Mouse (Mus musculus) liver, embryonic 11.5 days (tissue): ENCODE data around the gene Ppp3ca. TPM values are rescaled to one million over a fixed set of nuclear protein-coding genes. Genes with fewer than 3 reads are reported as not detected.

Experiments used
- ATAC-seq: fragments of 200-750 bp; cut with Nextera tagmentation; replicated peaks from 2 replicates; pipeline ENCODE4 v1.8.0; 2017; ENCODE audit warnings: moderate number of reproducible peaks, mild to moderate bottlenecking, moderate TSS enrichment, moderate library complexity; ENCODE audit not compliant: low FRiP score
- DNase-seq: peaks from one replicate; pipeline ENCODE4 v3.0.0-alpha.2; 2017; ENCODE audit warnings: low spot score
- H3K27ac ChIP-seq: fragments of 300-500 bp; sonication (generic); 2 replicates; pipeline ENCODE4 v1.5.1; 2014; ENCODE audit warnings: mild to moderate bottlenecking, low read depth, low read length, control low read depth
- H3K27me3 ChIP-seq: fragments of 300-500 bp; sonication (generic); replicated peaks from 2 replicates; pipeline ENCODE4 v1.6.1; 2014; ENCODE audit warnings: low read length, mixed read lengths; ENCODE audit not compliant: control insufficient read depth, insufficient read depth
- H3K36me3 ChIP-seq: fragments of 300-500 bp; sonication (generic); 2 replicates; pipeline ENCODE4 v1.6.1; 2014; ENCODE audit warnings: mild to moderate bottlenecking, low read length, moderate library complexity, mixed read lengths; ENCODE audit not compliant: control insufficient read depth, insufficient read depth
- H3K4me1 ChIP-seq: fragments of 300-500 bp; sonication (generic); replicated peaks from 2 replicates; pipeline ENCODE4 v1.6.1; 2014; ENCODE audit warnings: low read length, mixed read lengths; ENCODE audit not compliant: control insufficient read depth, insufficient read depth
- H3K4me2 ChIP-seq: fragments of 300-500 bp; sonication (generic); 2 replicates; pipeline ENCODE4 v1.6.1; 2014; ENCODE audit warnings: mild to moderate bottlenecking, control low read depth, moderate library complexity
- H3K4me3 ChIP-seq: fragments of 300-500 bp; sonication (generic); 2 replicates; pipeline ENCODE4 v1.5.1; 2014; ENCODE audit warnings: low read depth, low read length, control low read depth
- H3K9ac ChIP-seq: fragments of 300-500 bp; sonication (generic); 2 replicates; pipeline ENCODE4 v1.6.1; 2014; ENCODE audit warnings: low read depth, low read length, control low read depth
- H3K9me3 ChIP-seq: fragments of 300-500 bp; sonication (generic); 2 replicates; pipeline ENCODE4 v1.6.1; 2016; ENCODE audit warnings: low read length, inconsistent platforms, mixed read lengths; ENCODE audit not compliant: control insufficient read depth
- WGBS: fragments of 180-500 bp; shearing (Covaris S2); extraction: QIAGEN DNeasy Blood & Tissue Kit; methylation state at CpG from one replicate; pipeline ENCODE4 v1.1.7; 2014; 5-methylcytosine and 5-hydroxymethylcytosine counted together
- polyA plus RNA-seq: library from polyadenylated mRNA; unstranded; fragments of >200 nt; fragmentation: Nextera tagmentation; extraction: Ambion mirVana; gene quantifications from 2 replicates; pipeline ENCODE4 v1.2.1, GENCODE M21; 2014

Gene Ppp3ca
- polyA plus RNA-seq, 1 experiment from 2014 or later, result 30.7 TPM

- peaks cover 7% of the 10 kb centered on the region for H3K4me1 ChIP-seq
- under 1% methylated on average over 53 of the region's 56 CpGs for WGBS
- DNase-seq (peak; percentile 99), ATAC-seq (peak; percentile 96)
- peak overlapping the region; percentile 82 for H3K4me2 ChIP-seq
- no peaks in the 10 kb centered on the region for H3K36me3 ChIP-seq
- H3K27me3 ChIP-seq, result no peaks in the 10 kb centered on the region
- peak overlapping the region; percentile 71 for H3K27ac ChIP-seq
- H3K9ac ChIP-seq, result peak overlapping the region; percentile 86
- H3K4me3 ChIP-seq, result peak overlapping the region; percentile 88
- H3K9me3 ChIP-seq, result no peaks in the 10 kb centered on the region
These were observed 454 bp upstream of the Ppp3ca start for GRCm38 (mm10) chr3:136669231-136670109.

DNA sequence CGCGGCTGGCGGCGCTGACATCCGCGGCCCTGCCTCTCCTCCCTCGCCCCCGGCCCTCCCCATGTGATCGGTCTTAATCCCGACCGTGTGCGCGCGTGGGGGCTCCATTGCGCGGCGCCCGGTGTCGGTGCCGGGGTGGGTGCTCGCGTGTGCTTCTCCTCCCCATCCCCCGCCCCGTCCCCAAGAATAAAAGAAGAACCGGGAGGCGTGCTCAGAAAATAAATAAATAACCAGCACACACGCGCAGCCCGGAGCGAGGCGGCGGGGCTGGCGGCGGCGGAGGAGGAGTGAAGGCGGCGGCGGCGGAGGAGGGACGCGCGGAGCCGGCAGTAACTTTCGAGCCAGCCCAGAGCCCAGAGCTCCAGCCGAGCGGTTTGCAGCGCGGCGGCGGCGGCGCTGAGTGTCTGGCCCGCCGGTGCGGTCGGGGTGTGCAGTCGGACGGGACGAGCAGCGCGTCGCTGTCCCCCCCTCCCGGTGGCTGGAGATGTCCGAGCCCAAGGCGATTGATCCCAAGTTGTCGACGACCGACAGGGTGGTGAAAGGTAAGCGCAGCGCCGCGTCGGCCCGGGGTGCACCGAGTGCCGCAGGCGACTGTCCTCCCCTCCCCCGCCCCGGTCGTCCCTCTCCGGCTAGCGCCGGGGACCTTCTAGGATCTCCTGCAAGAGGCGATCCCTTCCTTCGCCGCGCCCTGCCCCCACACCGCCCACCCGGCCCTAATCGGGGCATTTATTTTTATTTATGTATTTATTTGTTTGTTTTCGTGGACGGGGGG, 622 bp downstream of the Ppp3ca start:
- no peaks in the 10 kb centered on the region for H3K9me3 ChIP-seq
- peak overlapping the region; percentile 82 for H3K4me2 ChIP-seq
- H3K9ac ChIP-seq, result peak overlapping the region; percentile 82
- peak overlapping the region; percentile 89 for H3K27ac ChIP-seq
- peaks cover 7% of the 10 kb centered on the region for H3K4me1 ChIP-seq
- H3K4me3 ChIP-seq, result peak overlapping the region; percentile 88
- WGBS, result under 1% methylated on average over 78 of the region's 92 CpGs
- no peaks in the 10 kb centered on the region for H3K36me3 ChIP-seq
- H3K27me3 ChIP-seq, result no peaks in the 10 kb centered on the region
- DNase-seq (peak; percentile 80), ATAC-seq (peak; percentile 43)

DNA sequence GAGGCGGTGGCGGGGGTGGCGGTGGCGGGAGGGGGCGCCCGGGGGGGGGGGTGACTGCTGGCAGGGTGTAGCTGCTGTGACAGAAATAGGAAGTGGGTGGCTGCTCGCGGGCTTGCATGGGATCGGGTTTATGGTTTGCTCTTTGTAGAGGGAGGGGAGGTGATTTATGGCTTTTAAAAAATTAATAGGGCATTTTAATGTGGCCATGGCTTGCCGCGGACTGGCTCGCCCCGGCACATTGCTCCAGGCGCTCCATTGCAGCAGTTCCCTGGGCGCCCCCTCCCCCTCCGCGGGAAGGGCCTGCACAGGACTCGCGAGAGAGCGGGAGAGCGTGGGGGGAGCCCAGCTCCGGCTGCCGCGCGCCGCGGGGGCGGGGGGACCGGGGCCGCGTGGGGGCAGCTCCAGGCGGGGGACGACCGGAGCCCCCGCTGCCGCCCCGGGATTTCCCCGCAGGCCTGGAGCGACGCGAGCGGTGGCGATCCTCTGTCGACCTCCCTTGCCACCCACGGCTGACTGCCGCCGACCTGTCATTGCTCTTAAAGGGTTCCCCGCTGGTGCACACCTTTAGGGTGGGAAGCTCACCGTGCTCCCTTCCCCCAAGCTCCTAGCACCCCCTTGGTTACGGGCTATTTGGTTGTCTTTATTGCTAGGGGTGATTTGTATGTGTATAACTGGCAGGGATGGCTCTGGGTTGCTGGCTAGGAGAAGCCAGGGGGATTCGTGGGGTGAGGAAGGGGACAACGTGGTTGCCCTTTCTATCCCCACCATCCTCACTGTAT, 1.4 kb downstream of the Ppp3ca start:
- Histone ChIP-seq H3K36me3 (no peaks in the 10 kb centered on the region), H3K9me3 (no peaks in the 10 kb centered on the region), H3K27ac (peak overlapping the region; percentile 89), H3K9ac (peak overlapping the region; percentile 82), H3K4me2 (peak overlapping the region; percentile 82), H3K4me3 (peak overlapping the region; percentile 88), H3K4me1 (peaks cover 7% of the 10 kb centered on the region), H3K27me3 (no peaks in the 10 kb centered on the region)
- ATAC-seq, result peak; percentile 9; the same call in 1 of the 2 replicates
- DNase-seq, result peak; percentile 73
- WGBS, result under 1% methylated on average over 50 of the region's 52 CpGs

DNA sequence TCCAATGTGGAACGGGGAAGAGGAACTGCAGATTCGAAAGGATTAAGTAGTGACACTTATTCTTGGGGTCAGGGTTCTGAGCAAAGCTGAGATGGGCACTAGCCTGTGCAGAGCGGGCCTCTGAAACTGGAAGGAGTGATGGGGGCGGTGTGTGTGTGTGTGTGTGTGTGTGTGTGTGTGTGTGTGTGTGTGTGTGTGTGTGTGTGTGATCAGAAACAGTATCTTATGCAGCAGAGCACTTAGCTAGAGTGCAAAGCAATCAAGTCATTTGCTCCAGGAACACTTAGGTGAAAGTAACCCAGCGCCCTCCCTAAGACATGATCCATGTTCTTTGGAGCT, 2.0 kb downstream of the Ppp3ca start:
- Histone ChIP-seq H3K27me3 (no peaks in the 10 kb centered on the region), H3K9me3 (no peaks in the 10 kb centered on the region), H3K36me3 (no peaks in the 10 kb centered on the region), H3K4me1 (peaks cover 7% of the 10 kb centered on the region), H3K27ac (no peak overlapping the region), H3K4me3 (peak overlapping the region; percentile 88), H3K9ac (peak overlapping the region; percentile 82), H3K4me2 (peak overlapping the region; percentile 82)
- DNase-seq (no peak), ATAC-seq (no peak)
- 11% methylated on average over 5 of the region's 5 CpGs for whole genome bisulfite sequencing

DNA sequence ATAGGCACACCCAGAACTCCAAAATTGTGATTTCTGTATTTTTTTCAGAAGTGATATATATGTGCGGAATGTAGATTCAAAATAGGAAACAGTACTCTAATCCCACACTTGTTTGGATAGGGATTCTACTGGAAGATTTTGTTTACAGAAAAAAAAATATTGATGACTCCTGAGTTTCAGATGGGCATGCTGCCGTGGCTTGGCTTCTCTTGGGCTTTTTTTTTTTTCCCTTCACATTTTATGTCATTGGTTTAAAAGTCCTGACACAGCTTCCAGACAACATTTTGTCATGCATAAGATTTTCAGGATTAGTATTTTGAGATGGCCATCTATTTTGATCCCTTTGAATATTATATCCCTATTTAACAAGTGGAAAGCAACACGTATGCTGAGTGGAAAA, 2.9 kb downstream of the Ppp3ca start:
- ATAC-seq (no peak), DNase-seq (no peak)
- no peak overlapping the region for H3K4me3 ChIP-seq
- H3K27me3 ChIP-seq, result no peaks in the 10 kb centered on the region
- no peak overlapping the region for H3K9ac ChIP-seq
- no peaks in the 10 kb centered on the region for H3K36me3 ChIP-seq
- H3K4me1 ChIP-seq, result peaks cover 7% of the 10 kb centered on the region
- 78% methylated on average over 3 of the region's 3 CpGs for WGBS
- no peaks in the 10 kb centered on the region for H3K9me3 ChIP-seq
- H3K4me2 ChIP-seq, result no peak overlapping the region
- H3K27ac ChIP-seq, result no peak overlapping the region

DNA sequence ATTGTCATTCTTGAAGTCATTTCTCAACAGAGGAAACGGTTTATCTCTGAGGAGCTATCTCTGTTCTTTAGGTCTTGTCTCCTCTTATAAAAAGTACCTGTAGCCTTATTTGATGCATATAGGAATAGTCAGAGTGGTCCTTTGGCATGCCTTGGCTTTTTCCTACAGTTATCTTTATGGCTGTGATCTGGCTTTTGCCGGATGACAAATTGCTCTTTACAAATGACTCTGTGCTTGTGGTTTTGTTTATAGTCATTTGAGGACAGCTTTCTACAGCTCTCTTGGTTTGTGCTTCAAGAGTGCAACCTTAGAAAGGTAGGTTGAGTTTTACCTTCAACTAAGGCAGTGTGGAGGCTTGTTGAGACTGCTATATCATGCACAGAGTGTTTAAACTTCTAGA, 3.4 kb downstream of the Ppp3ca start:
- no peaks in the 10 kb centered on the region for H3K36me3 ChIP-seq
- no peak overlapping the region for H3K27ac ChIP-seq
- WGBS, result 50% methylated on average over 2 of the region's 2 CpGs
- H3K4me3 ChIP-seq, result no peak overlapping the region
- H3K9ac ChIP-seq, result no peak overlapping the region
- H3K27me3 ChIP-seq, result no peaks in the 10 kb centered on the region
- no peaks in the 10 kb centered on the region for H3K9me3 ChIP-seq
- ATAC-seq (no peak), DNase-seq (no peak)
- H3K4me2 ChIP-seq, result no peak overlapping the region
- H3K4me1 ChIP-seq, result peaks cover 7% of the 10 kb centered on the region

GRCm38 (mm10) chr3:136674486-136674885, 4.6 kb downstream of the Ppp3ca start:
- no peak for ATAC-seq
- WGBS, result 72% methylated on average over 5 of the region's 5 CpGs
- Histone ChIP-seq H3K27ac (no peak overlapping the region), H3K36me3 (no peaks in the 10 kb centered on the region), H3K9ac (no peak overlapping the region), H3K27me3 (no peaks in the 10 kb centered on the region), H3K4me1 (peaks cover 7% of the 10 kb centered on the region), H3K4me2 (no peak overlapping the region), H3K9me3 (no peaks in the 10 kb centered on the region), H3K4me3 (no peak overlapping the region)
- no peak for DNase-seq

DNA sequence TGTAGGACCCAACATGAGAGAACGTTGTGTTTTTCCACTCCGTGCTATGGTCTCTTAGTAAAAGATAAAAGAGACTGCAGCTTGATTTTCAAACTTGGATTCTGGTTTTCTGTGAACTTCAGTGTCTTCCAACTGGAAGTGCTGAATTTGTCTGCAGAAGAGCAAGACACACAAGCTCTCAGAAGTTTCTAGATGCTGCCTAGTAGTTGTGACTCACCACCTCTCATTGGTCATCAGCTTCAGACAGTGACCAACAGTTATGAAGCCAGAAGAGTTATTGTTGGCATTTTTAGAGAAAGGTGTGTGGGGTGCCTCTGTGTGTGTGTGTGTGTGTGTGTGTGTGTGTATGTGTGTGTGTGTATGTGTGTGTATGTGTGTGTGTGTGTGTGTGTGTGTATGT, 7.1 kb downstream of the Ppp3ca start:
- Histone ChIP-seq H3K27ac (no peak overlapping the region), H3K9ac (no peak overlapping the region), H3K4me2 (no peak overlapping the region), H3K9me3 (no peaks in the 10 kb centered on the region), H3K36me3 (no peaks in the 10 kb centered on the region), H3K4me1 (peaks cover 7% of the 10 kb centered on the region), H3K27me3 (no peaks in the 10 kb centered on the region), H3K4me3 (no peak overlapping the region)
- no peak for ATAC-seq
- 88% methylated on average over 2 of the region's 2 CpGs for WGBS
- DNase-seq, result no peak
